Mouse (Mus musculus): Measurements from ENCODE around the gene Zfp768. TPM values are rescaled to one million over a fixed set of nuclear protein-coding genes. Genes with fewer than 3 reads are reported as not detected.

The Zfp768 gene
- polyA plus RNA-seq, 1 experiment from 2014 or later, result 6.5 TPM

GRCm38 (mm10) chr7:127325550-127325949 lies 19.8 kb downstream of the Zfp768 start:
- ATAC-seq (ENCODE audit: insufficient read depth), result no peak
- Histone ChIP-seq H3K27me3 (ENCODE audit: insufficient read depth, low read length) (no peaks in the 10 kb centered on the region), H3K36me3 (ENCODE audit: insufficient read depth) (no peaks in the 10 kb centered on the region), H3K4me1 (ENCODE audit: insufficient read depth) (no peaks in the 10 kb centered on the region), H3K27ac (ENCODE audit: low read depth) (no peak overlapping the region), H3K4me2 (no peak overlapping the region), H3K9ac (no peak overlapping the region), H3K9me3 (ENCODE audit: low read depth, low read length) (no peaks in the 10 kb centered on the region), H3K4me3 (ENCODE audit: low read depth, low read length) (no peak overlapping the region)
- 76% methylated on average over 8 of the region's 8 CpGs for WGBS
- TF ChIP-seq CTCF (IDR thresholded peaks at IDR 0.05; ENCODE audit: low read depth), result no peak
- DNase-seq, result no peak

GRCm38 (mm10) chr7:127324944-127325343 lies 20.4 kb downstream of the Zfp768 start:
- Histone ChIP-seq H3K36me3 (ENCODE audit: insufficient read depth) (no peaks in the 10 kb centered on the region), H3K27me3 (ENCODE audit: insufficient read depth, low read length) (no peaks in the 10 kb centered on the region), H3K4me2 (no peak overlapping the region), H3K4me1 (ENCODE audit: insufficient read depth) (no peaks in the 10 kb centered on the region), H3K9me3 (ENCODE audit: low read depth, low read length) (no peaks in the 10 kb centered on the region), H3K27ac (ENCODE audit: low read depth) (no peak overlapping the region), H3K9ac (no peak overlapping the region), H3K4me3 (ENCODE audit: low read depth, low read length) (no peak overlapping the region)
- 80% methylated on average over 7 of the region's 7 CpGs for WGBS
- no peak for TF ChIP-seq CTCF (IDR thresholded peaks at IDR 0.05; ENCODE audit: low read depth)
- DNase-seq (no peak), ATAC-seq (ENCODE audit: insufficient read depth) (no peak)

- TF ChIP-seq CTCF (IDR thresholded peaks at IDR 0.05; ENCODE audit: low read depth), result peak; percentile 34
Observed at GRCm38 (mm10) chr7:127322085-127322484, 23.3 kb downstream of the Zfp768 start.

GRCm38 (mm10) chr7:127321106-127321505 lies 24.3 kb downstream of the Zfp768 start:
- H3K27me3 ChIP-seq (ENCODE audit: insufficient read depth, low read length), result no peaks in the 10 kb centered on the region
- no peak overlapping the region for H3K27ac ChIP-seq (ENCODE audit: low read depth)
- no peak overlapping the region for H3K4me2 ChIP-seq
- H3K36me3 ChIP-seq (ENCODE audit: insufficient read depth), result no peaks in the 10 kb centered on the region
- DNase-seq (no peak), ATAC-seq (ENCODE audit: insufficient read depth) (no peak)
- H3K9ac ChIP-seq, result no peak overlapping the region
- H3K4me3 ChIP-seq (ENCODE audit: low read depth, low read length), result no peak overlapping the region
- no peak for TF ChIP-seq CTCF (IDR thresholded peaks at IDR 0.05; ENCODE audit: low read depth)
- 59% methylated on average over 4 of the region's 4 CpGs for WGBS
- no peaks in the 10 kb centered on the region for H3K9me3 ChIP-seq (ENCODE audit: low read depth, low read length)
- H3K4me1 ChIP-seq (ENCODE audit: insufficient read depth), result no peaks in the 10 kb centered on the region

More at GRCm38 (mm10) chr7:127322085-127322484, 23.3 kb downstream of the Zfp768 start:
- Histone ChIP-seq H3K9me3 (ENCODE audit: low read depth, low read length) (no peaks in the 10 kb centered on the region), H3K4me2 (no peak overlapping the region), H3K4me1 (ENCODE audit: insufficient read depth) (no peaks in the 10 kb centered on the region), H3K27me3 (ENCODE audit: insufficient read depth, low read length) (no peaks in the 10 kb centered on the region), H3K9ac (no peak overlapping the region), H3K36me3 (ENCODE audit: insufficient read depth) (no peaks in the 10 kb centered on the region), H3K4me3 (ENCODE audit: low read depth, low read length) (no peak overlapping the region), H3K27ac (ENCODE audit: low read depth) (no peak overlapping the region)
- 35% methylated on average over 5 of the region's 5 CpGs for WGBS
- ATAC-seq (ENCODE audit: insufficient read depth) (no peak), DNase-seq (peak; percentile 33)

DNA sequence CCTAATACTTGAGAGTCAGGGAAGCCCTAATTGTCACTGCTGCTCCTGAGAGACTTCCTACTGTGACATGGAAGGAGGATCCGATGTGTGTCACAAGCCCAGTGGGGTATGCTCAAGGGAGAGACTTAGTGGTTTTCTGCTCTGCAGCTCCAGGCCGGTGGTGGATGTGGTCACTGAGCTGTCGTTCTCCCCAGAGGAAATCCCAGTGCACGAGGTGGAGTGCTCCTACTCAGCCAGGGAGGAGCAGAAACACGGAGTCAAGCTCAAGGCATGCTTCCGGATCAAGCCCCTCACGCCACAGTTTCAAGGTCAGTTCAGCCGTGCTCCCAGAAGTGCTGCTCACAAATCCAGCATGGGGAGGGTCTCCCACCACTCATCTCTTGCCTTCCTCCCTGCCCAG lies 31.5 kb downstream of the Zfp768 start:
- Histone ChIP-seq H3K9ac (no peak overlapping the region), H3K4me2 (no peak overlapping the region), H3K36me3 (ENCODE audit: insufficient read depth) (no peaks in the 10 kb centered on the region), H3K4me1 (ENCODE audit: insufficient read depth) (no peaks in the 10 kb centered on the region), H3K9me3 (ENCODE audit: low read depth, low read length) (no peaks in the 10 kb centered on the region), H3K4me3 (ENCODE audit: low read depth, low read length) (no peak overlapping the region), H3K27me3 (ENCODE audit: insufficient read depth, low read length) (no peaks in the 10 kb centered on the region), H3K27ac (ENCODE audit: low read depth) (no peak overlapping the region)
- no peak for ATAC-seq (ENCODE audit: insufficient read depth)
- TF ChIP-seq CTCF (IDR thresholded peaks at IDR 0.05; ENCODE audit: low read depth), result no peak
- 24% methylated on average over 8 of the region's 8 CpGs for WGBS
- DNase-seq, result no peak

GRCm38 (mm10) chr7:127309951-127310350 lies 35.4 kb downstream of the Zfp768 start:
- Histone ChIP-seq H3K4me2 (no peak overlapping the region), H3K4me1 (ENCODE audit: insufficient read depth) (no peaks in the 10 kb centered on the region), H3K9me3 (ENCODE audit: low read depth, low read length) (no peaks in the 10 kb centered on the region), H3K27ac (ENCODE audit: low read depth) (no peak overlapping the region), H3K9ac (no peak overlapping the region), H3K36me3 (ENCODE audit: insufficient read depth) (no peaks in the 10 kb centered on the region), H3K4me3 (ENCODE audit: low read depth, low read length) (no peak overlapping the region), H3K27me3 (ENCODE audit: insufficient read depth, low read length) (no peaks in the 10 kb centered on the region)
- no peak for TF ChIP-seq CTCF (IDR thresholded peaks at IDR 0.05; ENCODE audit: low read depth)
- no peak for DNase-seq
- WGBS, result 59% methylated on average over 12 of the region's 12 CpGs
- no peak for ATAC-seq (ENCODE audit: insufficient read depth)

- Histone ChIP-seq H3K36me3 (ENCODE audit: insufficient read depth) (no peaks in the 10 kb centered on the region), H3K4me1 (ENCODE audit: insufficient read depth) (no peaks in the 10 kb centered on the region), H3K9ac (no peak overlapping the region), H3K9me3 (ENCODE audit: low read depth, low read length) (no peaks in the 10 kb centered on the region), H3K27ac (ENCODE audit: low read depth) (no peak overlapping the region), H3K4me3 (ENCODE audit: low read depth, low read length) (no peak overlapping the region), H3K4me2 (no peak overlapping the region), H3K27me3 (ENCODE audit: insufficient read depth, low read length) (no peaks in the 10 kb centered on the region)
- DNase-seq (peak; percentile 87), ATAC-seq (ENCODE audit: insufficient read depth) (no peak; the same call in 1 of the 2 replicates)
- TF ChIP-seq CTCF (IDR thresholded peaks at IDR 0.05; ENCODE audit: low read depth), result peak; percentile 86
- WGBS, result 63% methylated on average over 4 of the region's 4 CpGs
Observed at GRCm38 (mm10) chr7:127308887-127309286, 36.5 kb downstream of the Zfp768 start.

GRCm38 (mm10) chr7:127308431-127308830 lies 37.0 kb downstream of the Zfp768 start:
- no peak for TF ChIP-seq CTCF (IDR thresholded peaks at IDR 0.05; ENCODE audit: low read depth)

More at GRCm38 (mm10) chr7:127308431-127308830, 37.0 kb downstream of the Zfp768 start:
- Histone ChIP-seq H3K4me3 (ENCODE audit: low read depth, low read length) (no peak overlapping the region), H3K4me1 (ENCODE audit: insufficient read depth) (no peaks in the 10 kb centered on the region), H3K4me2 (no peak overlapping the region), H3K27ac (ENCODE audit: low read depth) (no peak overlapping the region), H3K36me3 (ENCODE audit: insufficient read depth) (no peaks in the 10 kb centered on the region), H3K9ac (no peak overlapping the region), H3K9me3 (ENCODE audit: low read depth, low read length) (no peaks in the 10 kb centered on the region), H3K27me3 (ENCODE audit: insufficient read depth, low read length) (no peaks in the 10 kb centered on the region)
- ATAC-seq (ENCODE audit: insufficient read depth) (no peak), DNase-seq (no peak)
- 74% methylated on average over 2 of the region's 2 CpGs for WGBS
